Mouse (Mus musculus) ZHBTc4 (cell line): ENCODE results near the gene Sec23a.
A peak's percentile ranks its signal among the peaks of the same experiment; 100 is the strongest.
"Not testable (repeated sequence)": the region's sequence is repeated elsewhere in the genome, so short reads cannot be mapped to it uniquely, and the experiment has no call there.

Experiments used
- DNase-seq: peaks from one replicate; pipeline ENCODE4 v3.0.0-alpha.2; 2011; ENCODE audit warnings: low read depth, low spot score

Gene Sec23a

GRCm38 (mm10) chr12:59011844-59012709 is at the start of gene Sec23a:
Gene Sec23a, minus strand, starts transcription at chr12:59012017.
- peak; percentile 99 for DNase-seq

DNA sequence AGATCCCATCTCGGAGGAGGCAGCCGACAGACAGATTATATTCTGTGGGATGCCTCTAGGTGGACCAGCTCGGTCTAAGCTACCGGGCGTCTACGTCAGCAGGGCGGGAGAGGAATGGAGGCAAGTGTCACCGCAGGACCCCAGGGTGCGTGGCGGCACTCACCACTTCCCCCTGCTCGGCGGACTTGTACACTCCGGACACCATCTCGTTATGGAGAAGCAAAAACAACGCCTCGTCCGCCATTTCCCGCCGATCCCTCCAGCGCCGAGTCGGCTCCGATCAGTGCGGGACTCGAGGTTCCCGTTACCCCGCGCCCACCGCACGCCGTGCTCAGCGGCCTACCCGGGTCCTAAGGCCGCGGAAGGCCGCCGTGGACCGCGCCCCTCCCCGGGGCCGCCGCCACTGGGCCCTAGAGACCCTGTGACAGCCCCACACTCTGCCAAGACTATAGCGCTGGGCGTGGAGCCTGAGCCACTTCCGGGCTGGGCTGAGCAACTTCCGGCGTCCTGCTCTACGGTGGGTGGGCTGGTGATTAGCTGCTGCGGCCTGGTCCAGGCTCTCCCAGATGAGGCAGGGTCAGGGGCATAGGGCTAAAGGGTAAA is 49.3 kb upstream of the Sec23a start, which contains the start of gene Trappc6b:
TSS of gene Trappc6b (minus strand) at position 480 of the 603 bp plus-strand sequence.
- peak; percentile 89 for DNase-seq

GRCm38 (mm10) chr12:59060322-59060721 is 48.5 kb upstream of the Sec23a start:
- DNase-seq = no peak

DNA sequence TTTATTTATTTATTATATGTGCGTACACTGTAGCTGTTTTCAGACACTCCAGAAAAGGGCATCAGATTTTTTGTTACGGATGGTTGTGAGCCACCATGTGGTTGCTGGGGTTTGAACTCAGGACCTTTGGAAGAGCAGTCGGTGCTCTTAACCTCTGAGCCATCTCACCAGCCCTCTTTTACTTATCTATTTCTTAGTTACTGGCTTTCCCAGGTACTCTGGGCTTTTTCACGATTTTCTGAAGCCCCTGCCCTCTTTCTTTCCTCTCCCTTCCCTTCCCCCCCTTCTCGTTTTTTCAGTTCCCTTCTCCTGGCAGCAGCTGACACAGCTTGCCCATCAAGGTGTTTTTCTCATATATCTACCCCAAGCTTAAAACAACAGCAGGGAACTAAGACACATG is 46.4 kb upstream of the Sec23a start:
- not testable (repeated sequence) for DNase-seq

DNA sequence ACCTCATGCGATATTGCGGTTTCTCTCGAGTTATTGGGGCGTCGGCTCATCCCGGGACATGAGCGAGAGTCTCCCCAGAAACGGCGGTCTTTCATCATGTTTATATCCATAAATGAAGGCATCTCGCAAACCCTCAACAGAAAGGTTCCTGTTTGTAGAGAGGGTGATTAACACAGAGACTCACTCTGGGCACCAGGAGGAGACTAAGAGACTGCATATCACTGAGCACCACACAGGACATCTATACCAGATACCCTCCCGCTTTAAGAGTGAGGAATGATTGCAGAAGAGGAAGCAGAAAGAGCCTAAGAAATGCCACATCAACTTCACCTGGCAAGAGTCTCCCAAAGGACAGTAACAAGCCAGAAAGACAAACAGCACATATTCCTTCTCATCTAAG is 44.4 kb upstream of the Sec23a start:
- DNase-seq = no peak

DNA sequence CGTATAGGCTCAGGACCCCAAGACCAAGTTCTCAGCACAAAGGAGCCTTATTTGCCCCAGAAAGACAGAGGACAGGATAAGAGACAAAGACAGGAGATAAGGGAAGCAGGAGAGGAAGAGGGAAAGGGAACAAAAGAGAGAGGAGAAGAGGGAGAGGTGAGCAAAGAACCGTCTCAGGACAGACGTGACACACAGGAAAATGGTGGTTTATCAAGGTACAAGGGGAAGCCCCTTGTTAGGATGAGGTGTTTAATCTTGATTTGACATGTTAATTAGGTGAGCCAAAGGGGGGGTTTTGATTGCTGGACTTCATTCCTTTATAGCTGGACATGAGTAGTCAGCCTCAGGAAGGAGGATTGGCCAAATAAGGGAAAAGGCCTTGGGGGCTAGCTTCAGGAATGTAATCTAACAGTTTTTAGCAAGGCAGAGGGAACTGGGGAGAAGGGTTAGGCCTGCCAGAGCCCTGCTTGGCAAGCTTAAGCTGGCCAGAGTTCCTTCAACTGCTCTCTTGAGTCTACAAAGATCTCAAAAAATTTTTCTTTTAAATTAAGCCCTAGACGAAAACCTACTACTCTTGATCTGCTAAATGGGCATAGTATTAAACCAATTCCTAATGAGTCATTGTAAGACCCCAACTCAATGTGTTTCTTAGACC is 43.5 kb upstream of the Sec23a start:
- DNase-seq = no peak

GRCm38 (mm10) chr12:59053976-59054375 is 42.2 kb upstream of the Sec23a start:
- no peak for DNase-seq

DNA sequence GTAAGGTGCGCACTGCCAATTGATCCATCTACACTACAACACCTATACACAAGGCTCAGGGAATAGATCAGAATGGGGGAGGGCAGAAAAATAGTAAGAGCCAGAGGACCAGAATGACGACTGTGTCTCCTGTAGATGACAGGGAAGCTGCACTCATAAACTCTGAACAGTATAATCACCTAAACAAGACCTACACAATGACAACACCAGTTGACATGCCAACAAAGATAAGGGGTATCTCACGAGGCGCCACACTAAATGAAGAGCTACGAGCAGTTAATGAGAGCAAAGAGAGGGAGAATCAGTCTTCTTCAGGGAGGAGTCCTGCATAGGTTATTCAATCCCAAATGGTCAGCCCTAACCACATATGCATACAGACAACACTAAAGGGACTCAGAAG is 41.3 kb upstream of the Sec23a start:
- DNase-seq = no peak

DNA sequence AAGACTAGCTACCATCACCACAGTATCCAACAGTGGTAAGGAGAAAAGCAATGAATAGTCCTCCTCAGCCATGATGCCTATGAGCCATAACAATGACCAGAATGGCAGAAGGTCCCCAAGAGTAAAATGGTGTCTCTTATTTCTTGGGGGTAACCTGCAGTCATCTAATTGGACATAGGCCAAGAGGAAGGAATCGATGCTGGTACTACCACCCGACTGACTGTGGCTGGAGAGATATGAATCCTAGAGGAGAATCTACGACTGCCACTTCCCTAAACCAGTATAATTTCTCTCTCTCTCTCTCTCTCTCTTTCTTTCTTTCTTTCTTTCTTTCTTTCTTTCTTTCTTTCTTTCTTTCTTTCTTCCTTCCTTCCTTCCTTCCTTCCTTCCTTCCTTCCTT is 40.7 kb upstream of the Sec23a start:
- DNase-seq = no peak

- no peak for DNase-seq
These were observed 29.0 kb upstream of the Sec23a start for GRCm38 (mm10) chr12:59040851-59041250.

DNA sequence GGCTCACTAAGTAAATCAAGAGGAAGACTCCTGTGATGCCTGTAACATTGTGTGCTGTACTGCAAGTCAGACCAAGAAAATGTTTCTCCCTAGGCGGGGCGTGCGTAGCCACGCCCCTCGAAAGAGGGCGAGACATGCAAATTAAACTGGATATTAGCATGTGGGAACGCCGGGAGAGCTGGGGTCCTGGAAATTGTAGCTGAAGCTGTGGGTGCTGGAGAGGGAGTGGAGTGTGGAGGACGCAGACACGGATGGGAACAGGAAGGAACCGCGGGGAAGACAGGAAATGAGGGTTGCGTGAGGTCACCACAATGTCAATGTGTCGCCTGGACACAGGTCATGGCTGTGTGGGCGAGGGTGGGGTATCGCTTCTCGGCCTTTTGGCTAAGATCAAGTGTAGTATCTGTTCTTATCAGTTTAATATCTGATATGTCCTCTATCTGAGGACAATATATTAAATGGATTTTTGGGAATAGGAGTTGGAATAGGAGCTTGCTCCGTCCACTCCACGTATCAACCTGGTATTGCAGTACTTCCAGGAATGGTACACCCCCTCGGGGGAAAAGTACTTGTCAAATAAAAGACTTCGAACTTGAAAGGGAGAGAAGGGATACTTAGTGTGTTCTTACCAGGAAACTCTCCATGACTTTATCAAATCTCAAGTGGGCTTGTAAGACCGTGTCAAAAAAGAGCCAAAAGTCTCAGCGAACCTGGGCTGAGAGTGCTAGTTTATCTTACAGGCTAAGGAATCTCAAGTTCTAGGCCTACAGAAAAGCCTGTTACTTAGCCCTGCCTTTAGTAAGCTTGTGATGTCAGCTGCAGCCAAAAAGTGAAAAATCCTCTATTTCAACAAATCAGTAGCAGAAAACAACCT is 28.4 kb upstream of the Sec23a start:
- peak; percentile 97 for DNase-seq

- DNase-seq = peak; percentile 71
These were observed 27.5 kb upstream of the Sec23a start for GRCm38 (mm10) chr12:59039162-59039970.

GRCm38 (mm10) chr12:59032101-59032500 is 20.3 kb upstream of the Sec23a start:
- peak; percentile 72 for DNase-seq

- DNase-seq = no peak
These were observed 9.5 kb upstream of the Sec23a start for GRCm38 (mm10) chr12:59021306-59021705.

- DNase-seq = no peak
These were observed 8.1 kb upstream of the Sec23a start for GRCm38 (mm10) chr12:59019891-59020290.

- DNase-seq = no peak
These were observed 6.2 kb upstream of the Sec23a start for GRCm38 (mm10) chr12:59017970-59018369.

- peak; percentile 97 for DNase-seq
These were observed 1.4 kb upstream of the Sec23a start, which contains the start of gene Gemin2 for GRCm38 (mm10) chr12:59013234-59013633. Gene Gemin2, plus strand, starts transcription at chr12:59013393.

- DNase-seq = no peak
These were observed 884 bp upstream of the Sec23a start for GRCm38 (mm10) chr12:59012710-59013091.

GRCm38 (mm10) chr12:59011275-59011843 is 458 bp downstream of the Sec23a start:
- no peak for DNase-seq

GRCm38 (mm10) chr12:59010482-59010881 is 1.3 kb downstream of the Sec23a start:
- peak; percentile 50 for DNase-seq
